Mouse (Mus musculus) T-helper 1 cell (primary cell): ENCODE measurements around the gene Gm20838.
"Not testable (repeated sequence)": the region's sequence is repeated elsewhere in the genome, so short reads cannot be mapped to it uniquely, and the experiment has no call there.

ENCODE experiments used
- in situ Hi-C: fragments of 300-600 bp; cut with MboI, MseI; formaldehyde crosslinking; loops from one replicate; pipeline ENCODE4 v1.15.1; 2025; ENCODE audit warnings: high pct_unique_total_duplicates

The Gm20838 gene

DNA sequence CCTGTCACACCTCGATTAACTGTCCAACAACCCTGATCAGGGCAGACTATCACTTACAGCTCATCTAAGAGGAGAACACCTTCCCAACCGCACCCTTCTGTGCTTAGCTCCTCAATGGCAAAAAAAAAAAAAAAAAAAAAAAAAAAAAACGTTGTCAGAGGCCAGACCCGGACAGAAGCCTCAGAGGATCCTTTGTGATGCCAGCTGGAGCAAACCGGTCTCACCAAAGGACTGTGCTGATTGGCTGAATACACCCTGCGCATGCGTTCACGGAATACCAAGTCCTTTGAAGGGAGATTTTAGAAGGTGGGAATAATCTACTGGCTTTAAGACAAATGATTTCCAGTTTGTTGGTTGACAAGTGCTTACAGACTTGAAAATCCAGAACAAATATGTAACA lies at the start of gene Gm20838:
Gene Gm20838, minus strand, starts transcription at position 101 of the 400 bp plus-strand sequence.
- in situ Hi-C loops: not testable (repeated sequence)
